Mouse (Mus musculus) heart, embryonic 10.5 days (tissue): ENCODE measurements around the gene Saa1. TPM values are rescaled to one million over a fixed set of nuclear protein-coding genes. Genes with fewer than 3 reads are reported as not detected.
"Not testable (repeated sequence)": the region's sequence is repeated elsewhere in the genome, so short reads cannot be mapped to it uniquely, and the experiment has no call there.

Experiments
- DNase-seq: peaks from one replicate; pipeline ENCODE4 v3.0.0-alpha.2; 2017; ENCODE audit warnings: low spot score
- H3K27ac ChIP-seq: fragments of 300-500 bp; sonication (generic); 2 replicates; pipeline ENCODE4 v1.5.1; 2016; ENCODE audit warnings: mild to moderate bottlenecking
- H3K27me3 ChIP-seq: fragments of 300-500 bp; sonication (generic); 2 replicates; pipeline ENCODE4 v1.6.1; 2016; ENCODE audit warnings: mild to moderate bottlenecking; ENCODE audit not compliant: poor library complexity, insufficient read depth, severe bottlenecking
- H3K36me3 ChIP-seq: fragments of 300-500 bp; sonication (generic); 2 replicates; pipeline ENCODE4 v1.6.1; 2016; ENCODE audit warnings: mild to moderate bottlenecking, moderate library complexity
- H3K4me1 ChIP-seq: fragments of 300-500 bp; sonication (generic); 2 replicates; pipeline ENCODE4 v1.6.1; 2016; ENCODE audit warnings: mild to moderate bottlenecking
- H3K4me3 ChIP-seq: fragments of 300-500 bp; sonication (generic); 2 replicates; pipeline ENCODE4 v1.5.1; 2016; ENCODE audit warnings: mild to moderate bottlenecking, moderate library complexity
- H3K9me3 ChIP-seq: fragments of 300-500 bp; sonication (generic); 2 replicates; pipeline ENCODE4 v1.6.1; 2016; ENCODE audit warnings: mild to moderate bottlenecking, moderate library complexity
- WGBS: fragments of 180-500 bp; shearing (Covaris S2); methylation state at CpG from one replicate; pipeline ENCODE4 v1.1.7; 2016; 5-methylcytosine and 5-hydroxymethylcytosine counted together
- polyA plus RNA-seq: library from polyadenylated mRNA; unstranded; fragments of >200 nt; fragmentation: Nextera tagmentation; extraction: Ambion mirVana; gene quantifications from 2 replicates; pipeline ENCODE4 v1.2.1, GENCODE M21; 2016

Gene Saa1
- 2.7 TPM in 1 of 2 replicates, not detected in the other for polyA plus RNA-seq

DNA sequence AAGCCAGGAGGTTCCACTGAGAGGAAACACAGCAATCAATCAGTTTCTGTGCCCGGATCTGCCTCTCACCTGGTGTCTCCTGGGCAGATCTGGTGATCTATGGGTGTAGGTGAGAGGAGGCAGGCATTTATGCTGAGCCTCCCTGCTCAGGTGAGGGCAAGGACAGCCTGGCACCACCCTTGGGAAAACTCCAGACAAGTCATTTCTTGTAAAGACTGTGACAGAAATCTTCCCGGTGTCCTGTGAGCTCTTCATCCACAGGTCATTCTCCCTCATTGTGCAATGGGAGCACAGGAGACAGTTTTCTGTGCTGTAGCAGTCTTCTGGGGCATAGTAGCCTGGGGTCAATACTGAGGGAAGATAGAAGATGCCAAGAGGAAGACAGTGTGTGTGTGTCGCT is at the start of gene Saa1:
Saa1 (minus strand) TSS at position 101 of the 400 bp plus-strand sequence.
- not testable (repeated sequence) for H3K4me3 ChIP-seq, H3K27ac ChIP-seq, H3K36me3 ChIP-seq, H3K9me3 ChIP-seq, H3K27me3 ChIP-seq, DNase-seq, H3K4me1 ChIP-seq
- WGBS, result 77% methylated on average over 3 of the region's 3 CpGs

DNA sequence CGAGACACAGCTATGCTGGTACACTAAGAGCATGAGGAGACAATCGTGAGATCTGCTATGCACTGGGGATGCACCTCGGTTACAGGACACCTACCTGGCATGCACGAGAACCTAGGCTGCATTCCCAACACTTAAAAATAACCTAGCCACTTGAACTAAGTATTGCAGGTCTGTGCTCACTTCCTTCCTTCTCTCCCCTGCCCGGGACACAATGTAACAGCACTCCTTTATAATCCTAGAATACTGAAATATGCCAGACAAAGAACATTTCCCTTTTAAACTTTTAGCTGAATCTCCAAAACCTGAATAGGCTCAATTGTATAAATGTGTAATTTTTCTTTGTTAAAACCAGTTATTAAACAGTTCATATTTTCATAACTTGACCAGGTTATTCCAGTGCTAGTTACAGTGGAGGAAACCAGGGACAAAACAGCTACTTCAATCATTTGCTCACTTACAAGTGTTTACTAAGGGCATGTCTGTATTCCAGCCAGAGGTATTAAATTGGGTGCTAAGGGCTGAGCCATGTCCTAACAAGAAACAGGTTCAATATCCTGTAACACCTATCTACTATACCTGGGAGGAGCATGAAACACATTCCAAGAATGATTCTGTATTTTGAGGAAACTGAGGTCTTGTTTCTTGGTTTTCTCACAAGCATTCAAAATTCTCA is 46.5 kb upstream of the Saa1 start:
- Histone ChIP-seq H3K4me1 (no peaks in the 10 kb centered on the region), H3K27me3 (no peaks in the 10 kb centered on the region), H3K27ac (no peak overlapping the region), H3K36me3 (peaks cover 41% of the 10 kb centered on the region), H3K4me3 (no peak overlapping the region), H3K9me3 (no peaks in the 10 kb centered on the region)
- no peak for DNase-seq
- 78% methylated on average over 5 of the region's 5 CpGs for WGBS

- no peaks in the 10 kb centered on the region for H3K9me3 ChIP-seq
- no peaks in the 10 kb centered on the region for H3K27me3 ChIP-seq
- H3K36me3 ChIP-seq, result peaks cover 74% of the 10 kb centered on the region
- no peak overlapping the region for H3K4me3 ChIP-seq
- WGBS, result 55% methylated on average over 4 of the region's 4 CpGs
- H3K4me1 ChIP-seq, result no peaks in the 10 kb centered on the region
- peak; percentile 82 for DNase-seq
- H3K27ac ChIP-seq, result no peak overlapping the region
These were observed 27.9 kb upstream of the Saa1 start for GRCm38 (mm10) chr7:46770706-46771105.

GRCm38 (mm10) chr7:46768451-46768850 is 25.7 kb upstream of the Saa1 start:
- no peaks in the 10 kb centered on the region for H3K9me3 ChIP-seq
- no peak overlapping the region for H3K27ac ChIP-seq
- H3K36me3 ChIP-seq, result peaks cover 71% of the 10 kb centered on the region
- H3K4me1 ChIP-seq, result no peaks in the 10 kb centered on the region
- no peak for DNase-seq
- H3K27me3 ChIP-seq, result no peaks in the 10 kb centered on the region
- no peak overlapping the region for H3K4me3 ChIP-seq
- 83% methylated on average over 7 of the region's 7 CpGs for WGBS

GRCm38 (mm10) chr7:46767371-46767770 is 24.6 kb upstream of the Saa1 start:
- Histone ChIP-seq H3K27ac (no peak overlapping the region), H3K36me3 (peaks cover 73% of the 10 kb centered on the region), H3K27me3 (no peaks in the 10 kb centered on the region), H3K9me3 (no peaks in the 10 kb centered on the region), H3K4me1 (no peaks in the 10 kb centered on the region), H3K4me3 (no peak overlapping the region)
- no peak for DNase-seq

DNA sequence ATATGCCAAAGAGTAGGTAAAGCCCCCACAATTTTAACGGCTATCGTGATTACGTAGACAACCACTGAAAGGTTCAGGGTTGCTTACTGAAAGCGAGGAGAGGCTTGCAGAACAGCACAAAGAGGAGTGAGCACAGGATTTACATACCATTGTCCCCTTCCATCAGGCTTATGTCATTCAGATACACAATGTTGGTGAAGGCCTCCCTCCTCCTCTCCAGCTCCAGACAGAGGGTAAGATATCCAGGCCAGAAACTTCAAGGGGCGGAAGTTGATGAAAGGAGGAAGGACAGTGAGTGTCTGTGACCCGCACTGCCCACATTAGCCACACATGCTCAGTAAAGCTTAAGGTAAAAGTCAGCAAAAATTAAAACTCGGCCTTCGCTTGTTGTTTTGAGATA is 21.9 kb upstream of the Saa1 start:
- Histone ChIP-seq H3K27ac (no peak overlapping the region), H3K27me3 (no peaks in the 10 kb centered on the region), H3K4me1 (no peaks in the 10 kb centered on the region), H3K36me3 (peaks cover 84% of the 10 kb centered on the region), H3K4me3 (no peak overlapping the region), H3K9me3 (no peaks in the 10 kb centered on the region)
- DNase-seq, result no peak
- 87% methylated on average over 8 of the region's 8 CpGs for WGBS

- DNase-seq, result no peak
- no peak overlapping the region for H3K4me3 ChIP-seq
- no peaks in the 10 kb centered on the region for H3K9me3 ChIP-seq
- H3K4me1 ChIP-seq, result no peaks in the 10 kb centered on the region
- H3K27me3 ChIP-seq, result no peaks in the 10 kb centered on the region
- WGBS, result 90% methylated on average over 5 of the region's 5 CpGs
- no peak overlapping the region for H3K27ac ChIP-seq
- H3K36me3 ChIP-seq, result peaks cover 71% of the 10 kb centered on the region
These were observed 19.8 kb upstream of the Saa1 start for GRCm38 (mm10) chr7:46762601-46763000.

- no peak overlapping the region for H3K4me3 ChIP-seq
- no peaks in the 10 kb centered on the region for H3K27me3 ChIP-seq
- DNase-seq, result no peak
- WGBS, result 68% methylated on average over 11 of the region's 11 CpGs
- no peak overlapping the region for H3K27ac ChIP-seq
- H3K36me3 ChIP-seq, result peaks cover 63% of the 10 kb centered on the region
- no peaks in the 10 kb centered on the region for H3K9me3 ChIP-seq
- H3K4me1 ChIP-seq, result no peaks in the 10 kb centered on the region
These were observed 18.4 kb upstream of the Saa1 start for GRCm38 (mm10) chr7:46761049-46761795.

DNA sequence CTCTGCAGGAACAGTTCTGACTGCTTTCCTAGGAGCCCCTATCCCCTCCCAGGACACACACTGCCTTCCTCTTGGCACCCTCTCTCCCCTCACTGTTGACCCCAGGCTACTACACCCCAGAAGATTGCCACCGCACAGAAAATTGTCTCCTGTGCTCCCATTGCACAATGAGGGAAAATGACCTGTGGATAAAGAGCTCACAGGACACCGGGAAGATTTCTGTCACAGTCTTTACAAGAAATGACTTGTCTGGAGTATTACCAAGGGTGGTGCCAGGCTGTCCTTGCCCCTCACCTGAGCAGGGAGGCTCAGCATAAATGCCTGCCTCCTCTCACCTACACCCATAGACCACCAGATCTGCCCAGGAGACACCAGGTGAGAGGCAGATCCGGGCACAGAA is 8.7 kb upstream of the Saa1 start, which contains the start of gene Saa2:
Saa2 (plus strand) TSS at position 301 of the 400 bp plus-strand sequence.
- DNase-seq, result no peak
- H3K9me3 ChIP-seq, result no peaks in the 10 kb centered on the region
- H3K4me3 ChIP-seq, result no peak within 1 kb of the TSS
- 70% methylated on average over 3 of the region's 3 CpGs for WGBS
- no peaks in the 10 kb centered on the region for H3K27me3 ChIP-seq
- no peaks in the 10 kb centered on the region for H3K4me1 ChIP-seq
- H3K36me3 ChIP-seq, result no peaks in the 10 kb centered on the region
- no peak within 1 kb of the TSS for H3K27ac ChIP-seq

GRCm38 (mm10) chr7:46748459-46748858 is 5.7 kb upstream of the Saa1 start:
- Histone ChIP-seq H3K4me1 (no peaks in the 10 kb centered on the region), H3K27me3 (no peaks in the 10 kb centered on the region), H3K9me3 (no peaks in the 10 kb centered on the region), H3K27ac (no peak overlapping the region), H3K36me3 (no peaks in the 10 kb centered on the region), H3K4me3 (no peak overlapping the region)
- 60% methylated on average over 3 of the region's 3 CpGs for WGBS
- DNase-seq, result no peak

DNA sequence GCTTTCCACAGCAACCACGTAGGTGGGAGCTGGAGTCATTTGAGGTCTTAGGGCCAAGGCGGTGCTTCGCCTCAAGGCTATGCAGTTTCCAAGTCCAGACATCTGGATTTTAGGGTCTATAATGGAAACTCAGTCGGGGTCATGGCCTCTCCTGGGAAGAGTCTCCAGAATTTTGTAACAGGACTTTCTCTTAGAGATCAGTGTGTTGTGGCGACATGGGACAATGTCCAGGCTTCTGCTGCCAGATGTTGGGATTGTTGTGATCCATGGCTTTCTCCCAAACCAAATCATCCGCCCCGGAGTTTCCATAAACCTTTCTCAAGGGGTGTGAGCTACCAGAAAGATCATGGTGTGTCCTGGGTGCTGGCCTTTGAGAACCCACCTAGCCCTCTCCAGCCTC is 3.6 kb upstream of the Saa1 start:
- DNase-seq, result no peak
- H3K27ac ChIP-seq, result no peak overlapping the region
- H3K36me3 ChIP-seq, result no peaks in the 10 kb centered on the region
- no peaks in the 10 kb centered on the region for H3K27me3 ChIP-seq
- no peaks in the 10 kb centered on the region for H3K9me3 ChIP-seq
- 82% methylated on average over 7 of the region's 7 CpGs for WGBS
- H3K4me1 ChIP-seq, result no peaks in the 10 kb centered on the region
- H3K4me3 ChIP-seq, result no peak overlapping the region

- H3K27me3 ChIP-seq, result no peaks in the 10 kb centered on the region
- H3K4me1 ChIP-seq, result no peaks in the 10 kb centered on the region
- no peak overlapping the region for H3K4me3 ChIP-seq
- WGBS, result 82% methylated on average over 3 of the region's 3 CpGs
- H3K27ac ChIP-seq, result no peak overlapping the region
- H3K9me3 ChIP-seq, result no peaks in the 10 kb centered on the region
- no peak for DNase-seq
- no peaks in the 10 kb centered on the region for H3K36me3 ChIP-seq
These were observed 3.0 kb upstream of the Saa1 start for GRCm38 (mm10) chr7:46745816-46746215.

DNA sequence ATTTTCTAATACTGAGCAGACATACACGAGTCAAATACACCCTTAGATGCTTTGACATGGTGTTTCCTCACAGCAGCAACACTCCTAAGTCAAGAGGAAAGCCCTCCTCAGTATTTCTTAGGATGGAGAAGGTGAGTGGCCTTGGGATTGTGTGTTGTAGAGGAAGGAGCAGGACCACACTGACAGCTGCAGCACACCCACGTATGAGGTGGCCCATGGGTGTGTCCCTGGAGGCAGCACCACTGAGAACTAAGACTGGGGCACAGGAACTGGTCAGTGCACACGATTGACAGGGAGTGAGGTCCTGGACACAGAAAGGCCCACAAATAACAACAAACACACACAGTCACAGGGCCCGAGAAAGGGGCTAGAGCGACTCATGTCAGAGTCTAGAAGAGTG is 2.7 kb downstream of the Saa1 start:
- H3K4me3 ChIP-seq, H3K9me3 ChIP-seq, H3K27ac ChIP-seq, H3K4me1 ChIP-seq, H3K27me3 ChIP-seq, DNase-seq, H3K36me3 ChIP-seq: not testable (repeated sequence)
- 72% methylated on average over 5 of the region's 5 CpGs for WGBS
